Mouse (Mus musculus) MEL (cell line): Measurements from ENCODE around the gene Agbl2. TPM values are rescaled to one million over a fixed set of nuclear protein-coding genes. Genes with fewer than 3 reads are reported as not detected.

Experiments used
- DNase-seq: peaks from one replicate; pipeline ENCODE4 v3.0.0; 2011; ENCODE audit warnings: low read depth, low spot score
- H3K27ac ChIP-seq: 2 replicates; pipeline ENCODE4 v1.5.1; 2012; ENCODE audit warnings: low read depth, mild to moderate bottlenecking, control low read depth, low read length, moderate library complexity; ENCODE audit not compliant: control insufficient read depth
- H3K27me3 ChIP-seq, 2 experiments: fragments of 150-350 bp in 1 of 2; sonication (generic) in 1 of 2; 2 replicates each; pipeline ENCODE4 v1.6.1; 2012; ENCODE audit warnings: low read length in 2 of 2, mild to moderate bottlenecking in 2 of 2, improper control_type of control experiment in 1 of 2, moderate library complexity in 1 of 2; ENCODE audit not compliant: insufficient read depth in 2 of 2, control insufficient read depth in 1 of 2
- H3K36me3 ChIP-seq, 2 experiments: 2 replicates each; pipeline ENCODE4 v1.6.1; 2012 to 2014; ENCODE audit warnings: low read length in 2 of 2, improper control_type of control experiment in 1 of 2, inconsistent platforms in 1 of 2, mild to moderate bottlenecking in 1 of 2; ENCODE audit not compliant: insufficient read depth in 2 of 2, control insufficient read depth in 1 of 2
- H3K4me1 ChIP-seq, 2 experiments: fragments of 150-350 bp in 1 of 2; sonication (generic) in 1 of 2; 2 replicates each; pipeline ENCODE4 v1.6.1; 2012; ENCODE audit warnings: low read length in 2 of 2, improper control_type of control experiment in 1 of 2, mild to moderate bottlenecking in 1 of 2; ENCODE audit not compliant: insufficient read depth in 2 of 2, control insufficient read depth in 1 of 2
- H3K4me3 ChIP-seq, 2 experiments: fragments of 150-350 bp in 1 of 2; sonication (generic) in 1 of 2; 2 replicates each; pipeline ENCODE4 v1.5.1; 2012; ENCODE audit warnings: low read depth in 2 of 2, low read length in 2 of 2, mild to moderate bottlenecking in 2 of 2, moderate library complexity in 2 of 2, control low read depth in 1 of 2, improper control_type of control experiment in 1 of 2; ENCODE audit not compliant: control insufficient read depth in 1 of 2, insufficient read depth in 1 of 2
- H3K79me2 ChIP-seq: 2 replicates; pipeline ENCODE4 v1.6.1; 2012; ENCODE audit warnings: mild to moderate bottlenecking, low read length, moderate library complexity; ENCODE audit not compliant: control insufficient read depth, poor library complexity, insufficient read depth
- H3K9ac ChIP-seq: 2 replicates; pipeline ENCODE4 v1.6.1; 2012; ENCODE audit warnings: low read depth, mild to moderate bottlenecking, control low read depth, low read length, moderate library complexity; ENCODE audit not compliant: control insufficient read depth, poor library complexity, severe bottlenecking
- H3K9me3 ChIP-seq: fragments of 150-350 bp; sonication (generic); replicated peaks from 2 replicates; pipeline ENCODE4 v1.6.1; 2012; ENCODE audit warnings: mild to moderate bottlenecking, low read length, improper control_type of control experiment, moderate library complexity; ENCODE audit not compliant: insufficient read depth
- EP300 ChIP-seq, 2 experiments: IDR thresholded peaks; 2 replicates each; pipeline ENCODE4 v1.6.1; 2011; ENCODE audit warnings: improper control_type of control experiment in 2 of 2, low read length in 2 of 2, low read depth in 1 of 2, mild to moderate bottlenecking in 1 of 2
- GATA1 ChIP-seq: IDR thresholded peaks from 2 replicates; pipeline ENCODE4 v1.6.1; 2011; ENCODE audit warnings: low read depth, low read length, improper control_type of control experiment
- HCFC1 ChIP-seq: IDR thresholded peaks from 2 replicates; pipeline ENCODE4 v1.6.1; 2012; ENCODE audit warnings: low read depth, mild to moderate bottlenecking, inconsistent platforms, low read length, improper control_type of control experiment, moderate library complexity
- KAT2A ChIP-seq: conservative IDR thresholded peaks from 2 replicates; pipeline ENCODE4 v1.6.1; 2012; ENCODE audit warnings: low read depth, low read length, improper control_type of control experiment, inconsistent platforms
- MAFK ChIP-seq: IDR thresholded peaks from 2 replicates; pipeline ENCODE4 v1.6.1; 2011; ENCODE audit warnings: low read depth, mild to moderate bottlenecking, low read length, improper control_type of control experiment, borderline replicate concordance
- MXI1 ChIP-seq: IDR thresholded peaks from 2 replicates; pipeline ENCODE4 v1.6.1; 2011; ENCODE audit warnings: mild to moderate bottlenecking, low read depth, low read length, improper control_type of control experiment
- POLR2AphosphoS2 ChIP-seq: IDR thresholded peaks from 2 replicates; pipeline ENCODE4 v1.6.1; 2011; ENCODE audit warnings: low read length, improper control_type of control experiment
- RAD21 ChIP-seq: IDR thresholded peaks from 2 replicates; pipeline ENCODE4 v1.6.1; 2011; ENCODE audit warnings: mild to moderate bottlenecking, low read depth, low read length, improper control_type of control experiment
- RCOR1 ChIP-seq: IDR thresholded peaks from 2 replicates; pipeline ENCODE4 v1.6.1; 2012; ENCODE audit warnings: low read depth, mild to moderate bottlenecking, inconsistent platforms, low read length, improper control_type of control experiment
- TCF12 ChIP-seq: IDR thresholded peaks from 2 replicates; pipeline ENCODE4 v1.6.1; 2014; ENCODE audit warnings: low read depth, mild to moderate bottlenecking, inconsistent platforms, low read length, improper control_type of control experiment, moderate library complexity
- USF2 ChIP-seq, 2 experiments: IDR thresholded peaks; 2 replicates each; pipeline ENCODE4 v1.6.1; 2011 to 2012; ENCODE audit warnings: improper control_type of control experiment in 2 of 2, low read length in 2 of 2, borderline replicate concordance in 1 of 2, inconsistent platforms in 1 of 2, low read depth in 1 of 2, mild to moderate bottlenecking in 1 of 2; ENCODE audit not compliant: insufficient read depth in 1 of 2
- polyA plus RNA-seq, 2 experiments: library from polyadenylated mRNA; stranded (reverse) in 1 of 2; unstranded in 1 of 2; fragments of >175 nt in 1 of 2; fragments of >200 nt in 1 of 2; gene quantifications; 2 replicates each; pipeline versions ENCODE4 v1.2.1 to v1.2.4; 2012; ENCODE audit warnings: low replicate concordance in 2 of 2, low read depth in 1 of 2; ENCODE audit not compliant: insufficient read length in 2 of 2, insufficient read depth in 1 of 2, missing spikeins in 1 of 2
- total RNA-seq: library from RNA; depleted of rRNA; stranded (reverse); fragments of 300-350 nt; gene quantifications from 2 replicates; pipeline ENCODE4 v1.2.3, GENCODE M21; 2012

Agbl2 gene
- total and polyA plus RNA-seq, 3 experiments: not detected

GRCm38 (mm10) chr2:90847681-90848050 is 65.1 kb downstream of the Agbl2 start:
- Histone ChIP-seq H3K27ac (peak overlapping the region; percentile 66), H3K9me3 (no peaks in the 10 kb centered on the region), H3K27me3 (no peaks in the 10 kb centered on the region), H3K9ac (peak overlapping the region; percentile 86), H3K4me3 (peak overlapping the region; percentile 72 to 89), H3K4me1 (peaks cover 2 to 9% of the 10 kb centered on the region in 2 experiments), H3K79me2 (peaks cover 14% of the 10 kb centered on the region), H3K36me3 (peaks cover 2 to 24% of the 10 kb centered on the region in 2 experiments)
- no peak for DNase-seq
- peak; percentile 42; the same call in 1 of the 2 replicates for TF ChIP-seq RCOR1
- no peak for TF ChIP-seq KAT2A
- no peak for TF ChIP-seq EP300 (IDR thresholded peaks at IDR 0.05; ENCODE audit: low read depth in 1 of 2, low read length in 2 of 2)
- no peak for TF ChIP-seq RAD21
- no peak for TF ChIP-seq POLR2AphosphoS2
- peak; percentile 51; the same call in 1 of the 2 replicates for TF ChIP-seq GATA1

GRCm38 (mm10) chr2:90848331-90848730 is 65.8 kb downstream of the Agbl2 start:
- no peak for TF ChIP-seq GATA1
- TF ChIP-seq MAFK: no peak
- TF ChIP-seq HCFC1: no peak
- no peak for TF ChIP-seq USF2 (IDR thresholded peaks at IDR 0.05; ENCODE audit: borderline replicate concordance in 1 of 2, insufficient read depth in 1 of 2, low read depth in 1 of 2, low read length in 2 of 2)
- TF ChIP-seq, all 39 proteins: peak for 0
- Histone ChIP-seq H3K79me2 (peaks cover 14% of the 10 kb centered on the region), H3K9ac (no peak overlapping the region; the same call in 1 of the 2 replicates), H3K4me1 (peaks cover 2 to 9% of the 10 kb centered on the region in 2 experiments), H3K27me3 (no peaks in the 10 kb centered on the region), H3K27ac (no peak overlapping the region), H3K36me3 (peaks cover 2 to 24% of the 10 kb centered on the region in 2 experiments), H3K4me3 (no peak overlapping the region; a peak in 1 of 4 replicates), H3K9me3 (no peaks in the 10 kb centered on the region)
- DNase-seq: no peak

- Histone ChIP-seq H3K36me3 (peaks cover 2 to 24% of the 10 kb centered on the region in 2 experiments), H3K9me3 (no peaks in the 10 kb centered on the region), H3K4me3 (no peak overlapping the region), H3K4me1 (peaks cover 2 to 8% of the 10 kb centered on the region in 2 experiments), H3K9ac (no peak overlapping the region), H3K27me3 (no peaks in the 10 kb centered on the region), H3K27ac (no peak overlapping the region), H3K79me2 (peaks cover 14% of the 10 kb centered on the region)
- DNase-seq: no peak
- TF ChIP-seq MXI1: no peak
- no peak for TF ChIP-seq USF2 (IDR thresholded peaks at IDR 0.05; ENCODE audit: borderline replicate concordance in 1 of 2, insufficient read depth in 1 of 2, low read depth in 1 of 2, low read length in 2 of 2)
- no peak for TF ChIP-seq TCF12
- TF ChIP-seq RCOR1: no peak
Observed at GRCm38 (mm10) chr2:90850401-90850800, 67.9 kb downstream of the Agbl2 start.
